Mouse (Mus musculus) gonadal fat pad, adult 2 months (tissue): Measurements from ENCODE around the gene Rab11fip4. TPM values are rescaled to one million over a fixed set of nuclear protein-coding genes. Genes with fewer than 3 reads are reported as not detected.

Source experiments
- DNase-seq: peaks from one replicate; pipeline ENCODE4 v3.0.0-alpha.2; 2012; ENCODE audit warnings: low read depth
- polyA plus RNA-seq: library from polyadenylated mRNA; depleted of rRNA; stranded (reverse); fragments of >200 nt; gene quantifications from 2 replicates; pipeline ENCODE4 v1.2.3, GENCODE M21; 2012; rRNA removed

The Rab11fip4 gene
- 69.4 and 107 TPM in 2 replicates for polyA plus RNA-seq

GRCm38 (mm10) chr11:79590664-79591590 is at the start of gene Rab11fip4:
Gene Rab11fip4, plus strand, starts transcription at chr11:79591212.
- no peak for DNase-seq

- no peak for DNase-seq
These were observed 38.4 kb upstream of the Rab11fip4 start for GRCm38 (mm10) chr11:79552622-79553021.

- no peak for DNase-seq
These were observed 30.5 kb upstream of the Rab11fip4 start for GRCm38 (mm10) chr11:79560536-79560935.

GRCm38 (mm10) chr11:79563493-79563892 is 27.5 kb upstream of the Rab11fip4 start:
- no peak for DNase-seq

- DNase-seq = no peak
These were observed 24.1 kb upstream of the Rab11fip4 start for GRCm38 (mm10) chr11:79566947-79567346.

GRCm38 (mm10) chr11:79568197-79568911 is 22.7 kb upstream of the Rab11fip4 start:
- DNase-seq = no peak

- DNase-seq = no peak
These were observed 20.7 kb upstream of the Rab11fip4 start for GRCm38 (mm10) chr11:79570319-79570718.

GRCm38 (mm10) chr11:79573836-79574235 is 17.2 kb upstream of the Rab11fip4 start:
- no peak for DNase-seq

GRCm38 (mm10) chr11:79575383-79576073 is 15.5 kb upstream of the Rab11fip4 start:
- no peak for DNase-seq

GRCm38 (mm10) chr11:79577741-79578140 is 13.3 kb upstream of the Rab11fip4 start:
- DNase-seq = peak; percentile 28

GRCm38 (mm10) chr11:79580660-79581059 is 10.4 kb upstream of the Rab11fip4 start:
- no peak for DNase-seq

GRCm38 (mm10) chr11:79581257-79581656 is 9.8 kb upstream of the Rab11fip4 start:
- DNase-seq = no peak

GRCm38 (mm10) chr11:79584191-79584590 is 6.8 kb upstream of the Rab11fip4 start:
- DNase-seq = no peak

GRCm38 (mm10) chr11:79589317-79590075 is 1.5 kb upstream of the Rab11fip4 start:
- no peak for DNase-seq

GRCm38 (mm10) chr11:79591591-79591975 is 571 bp downstream of the Rab11fip4 start:
- no peak for DNase-seq

- DNase-seq = no peak
These were observed 2.5 kb downstream of the Rab11fip4 start for GRCm38 (mm10) chr11:79593495-79593894.

GRCm38 (mm10) chr11:79610454-79610853 is 19.4 kb downstream of the Rab11fip4 start:
- no peak for DNase-seq

- no peak for DNase-seq
These were observed 20.1 kb downstream of the Rab11fip4 start for GRCm38 (mm10) chr11:79611011-79611666.

- DNase-seq = no peak
These were observed 21.1 kb downstream of the Rab11fip4 start for GRCm38 (mm10) chr11:79612046-79612600.

- DNase-seq = no peak
These were observed 22.1 kb downstream of the Rab11fip4 start for GRCm38 (mm10) chr11:79613084-79613483.
